Mouse (Mus musculus): ENCODE measurements around the gene Tbc1d1.

GRCm38 (mm10) chr5:64299508-64300324 is 143.6 kb downstream of the Tbc1d1 start:
- TF ChIP-seq POLR2A (IDR thresholded peaks at IDR 0.05; ENCODE audit: low read depth, low read length) (no peak), CTCF (IDR thresholded peaks at IDR 0.05; ENCODE audit: extremely low read depth, insufficient read length, insufficient replicate concordance, low read depth, low read length) (no peak)

Data from small intestine, adult 2 months (tissue).